Mouse (Mus musculus): ENCODE data around the gene Ankrd9. TPM values are rescaled to one million over a fixed set of nuclear protein-coding genes. Genes with fewer than 3 reads are reported as not detected.
A peak's percentile ranks its signal among the peaks of the same experiment; 100 is the strongest.

The Ankrd9 gene
- polyA plus RNA-seq, 1 experiment from 2014 or later = 9.9 TPM

GRCm38 (mm10) chr12:110948082-110948909, 30.5 kb downstream of the Ankrd9 start:
- TF ChIP-seq CTCF (IDR thresholded peaks at IDR 0.05) = no peak
- H3K27me3 ChIP-seq = no peaks in the 10 kb centered on the region
- DNase-seq (ENCODE audit: low read depth, low spot score) (no peak), ATAC-seq (no peak)
- ChIA-PET CTCF (interaction anchor here (0.7 to 4.4 kb wide), 2 partner anchors 12 to 43 kb away, joined by 3 to 27 read pairs; no protein-coding TSS in a partner anchor), POLR2A (interaction anchor here (1.0 to 1.2 kb wide), 2 partner anchors 30 to 51 kb away, joined by 3 read pairs; no protein-coding TSS in a partner anchor)
- in situ Hi-C loops (cut with MboI; ENCODE audit: low pct_unique_long_range_greater_than_20kb) = no loop called here

GRCm38 (mm10) chr12:110946216-110946615, 32.6 kb downstream of the Ankrd9 start:
- POLR2A ChIA-PET = no interaction called here
- no peaks in the 10 kb centered on the region for H3K27me3 ChIP-seq
- in situ Hi-C loops (cut with MboI; ENCODE audit: low pct_unique_long_range_greater_than_20kb) = no loop called here
- DNase-seq (ENCODE audit: low read depth, low spot score) (no peak), ATAC-seq (no peak)
- CTCF ChIA-PET = interaction anchor here (4.4 kb wide), 1 partner anchor 10 kb away, joined by 27 read pairs; no protein-coding TSS in a partner anchor
- no peak for TF ChIP-seq CTCF (IDR thresholded peaks at IDR 0.05)

GRCm38 (mm10) chr12:110940869-110941268, 38.0 kb downstream of the Ankrd9 start:
- ATAC-seq (no peak), DNase-seq (ENCODE audit: low read depth, low spot score) (no peak)
- ChIA-PET POLR2A (no interaction called here), CTCF (interaction anchor here (1.1 kb wide), 2 partner anchors 51 to 78 kb away, joined by 3 read pairs; no protein-coding TSS in a partner anchor)
- no peak for TF ChIP-seq CTCF (IDR thresholded peaks at IDR 0.05)
- H3K27me3 ChIP-seq = no peaks in the 10 kb centered on the region
- in situ Hi-C loops (cut with MboI; ENCODE audit: low pct_unique_long_range_greater_than_20kb) = no loop called here

- CTCF ChIA-PET = interaction anchor here (1.3 kb wide), 1 partner anchor 53 kb away, joined by 9 read pairs; no protein-coding TSS in a partner anchor
- no peaks in the 10 kb centered on the region for H3K27me3 ChIP-seq
- ATAC-seq = no peak
- POLR2A ChIA-PET = no interaction called here
- DNase-seq (ENCODE audit: low read depth, low spot score) = no peak
- TF ChIP-seq CTCF (IDR thresholded peaks at IDR 0.05) = no peak
- in situ Hi-C loops (cut with MboI; ENCODE audit: low pct_unique_long_range_greater_than_20kb) = loop anchor here (5.0 to 10.0 kb wide), 2 partner anchors 53 to 185 kb away; no protein-coding TSS in a partner anchor
Measured at GRCm38 (mm10) chr12:110939385-110939784, 39.5 kb downstream of the Ankrd9 start.

- no peaks in the 10 kb centered on the region for H3K27me3 ChIP-seq
- DNase-seq (ENCODE audit: low read depth, low spot score) (no peak), ATAC-seq (no peak)
- in situ Hi-C loops (cut with MboI; ENCODE audit: low pct_unique_long_range_greater_than_20kb) = loop anchor here (5.0 to 10.0 kb wide), 2 partner anchors 55 to 187 kb away; no protein-coding TSS in a partner anchor
- CTCF ChIA-PET = interaction anchor here (1.3 to 3.7 kb wide), 6 partner anchors 10 to 61 kb away, joined by 5 to 38 read pairs (median 6); partner anchors contain the start of gene Ankrd9
- TF ChIP-seq CTCF (IDR thresholded peaks at IDR 0.05) = no peak
- POLR2A ChIA-PET = interaction anchor here (0.8 to 1.2 kb wide), 3 partner anchors 14 to 53 kb away, joined by 3 to 4 read pairs (median 3); no protein-coding TSS in a partner anchor
Measured at GRCm38 (mm10) chr12:110937496-110937895, 41.3 kb downstream of the Ankrd9 start.

GRCm38 (mm10) chr12:110935983-110936620, 42.7 kb downstream of the Ankrd9 start:
- ATAC-seq (peak; percentile 60), DNase-seq (ENCODE audit: low read depth, low spot score) (peak; percentile 46)
- peak; percentile 93 for TF ChIP-seq CTCF (IDR thresholded peaks at IDR 0.05)
- CTCF ChIA-PET = interaction anchor here (1.0 to 3.7 kb wide), 10 partner anchors 8 to 63 kb away, joined by 3 to 38 read pairs (median 6); partner anchors contain the start of gene Ankrd9
- H3K27me3 ChIP-seq = no peaks in the 10 kb centered on the region
- in situ Hi-C loops (cut with MboI; ENCODE audit: low pct_unique_long_range_greater_than_20kb) = loop anchor here (5.0 to 10.0 kb wide), 2 partner anchors 56 to 189 kb away; no protein-coding TSS in a partner anchor
- POLR2A ChIA-PET = interaction anchor here (0.6 to 1.0 kb wide), 2 partner anchors 50 kb away, joined by 3 read pairs; no protein-coding TSS in a partner anchor

GRCm38 (mm10) chr12:110932820-110933219, 46.0 kb downstream of the Ankrd9 start:
- in situ Hi-C loops (cut with MboI; ENCODE audit: low pct_unique_long_range_greater_than_20kb) = loop anchor here (10.0 kb wide), 1 partner anchor 192 kb away; no protein-coding TSS in a partner anchor
- DNase-seq (ENCODE audit: low read depth, low spot score) (no peak), ATAC-seq (no peak)
- ChIA-PET CTCF (interaction anchor here (0.6 kb wide), 1 partner anchor 114 kb away, joined by 3 read pairs; no protein-coding TSS in a partner anchor), POLR2A (no interaction called here)
- TF ChIP-seq CTCF (IDR thresholded peaks at IDR 0.05) = no peak
- H3K27me3 ChIP-seq = no peaks in the 10 kb centered on the region

Other genes starting within 250 kb of the Ankrd9 start
- 30.2 TPM for gene Wdr20, start 241.1 kb downstream of the Ankrd9 start, polyA plus RNA-seq (2021)
- 16.2 TPM for gene Mok, start 138.1 kb downstream of the Ankrd9 start, polyA plus RNA-seq (2021)
- 7.6 TPM for gene Zfp839, start 128.8 kb downstream of the Ankrd9 start, polyA plus RNA-seq (2021)
- 33.0 TPM for gene Cinp, start 89.9 kb downstream of the Ankrd9 start, polyA plus RNA-seq (2021)
- 7.4 TPM for gene Tecpr2, start 89.8 kb downstream of the Ankrd9 start, polyA plus RNA-seq (2021)
- gene Rcor1, start 60.3 kb upstream of the Ankrd9 start, polyA plus RNA-seq (2021) = 30.9 TPM
- 19.9 TPM for gene Traf3, start 187.3 kb upstream of the Ankrd9 start, polyA plus RNA-seq (2021)
- not detected for gene 4930595D18Rik, start 205.5 kb upstream of the Ankrd9 start, polyA plus RNA-seq (2021)